ENCODE assay signal across 19 mouse cellular contexts in the genomic region with DNA sequence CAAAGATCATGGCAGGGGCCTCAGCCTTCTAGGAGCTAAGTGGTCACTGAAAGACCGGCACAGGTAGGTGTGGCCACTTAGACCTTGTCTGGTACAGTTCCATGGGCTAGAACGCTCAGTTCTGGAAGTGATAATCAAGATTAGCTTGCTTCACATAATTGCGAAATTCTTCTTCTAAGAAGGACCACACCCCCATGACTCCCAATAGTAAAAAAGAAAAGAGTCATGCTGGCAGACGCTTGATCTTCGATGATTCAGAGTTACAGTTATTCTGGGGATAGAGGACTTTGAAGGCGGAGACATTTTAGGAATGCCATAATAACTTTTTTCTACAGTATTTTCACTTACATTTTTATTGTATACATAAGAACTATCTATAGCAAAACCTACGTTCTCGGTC.
DNase-seq lines count a peak whose midpoint lies in the region; ATAC-seq and TF ChIP-seq lines count a peak whose summit lies in the region.
"Had no signal": no experiment of that assay in that cellular context is flagged by ENCODE, and none has a peak within 500 bp of the region (broad histone marks: within the 10 kb centered on the region; RNA-seq: fewer than 3 reads in every experiment).

No protein-coding gene starts in this region.

- no peaks in the 10 kb centered on the region for H3K27me3 ChIP-seq in stomach, postnatal 0 days (ENCODE audit: control insufficient read depth, insufficient read depth, low read length)
- H3K27me3 ChIP-seq: hindbrain, embryonic 12.5 days had no signal

- no peak overlapping the region for H3K4me2 ChIP-seq in stomach, postnatal 0 days (replicated peaks; ENCODE audit: low read depth)
- H3K4me2 ChIP-seq: forebrain, embryonic 12.5 days; heart, embryonic 15.5 days; hindbrain, embryonic 12.5 days; midbrain, embryonic 13.5 days had no signal

- TF ChIP-seq EP300 in stomach, postnatal 0 days (optimal IDR thresholded peaks at IDR 0.05): no peak

- H3K36me3 ChIP-seq in stomach, postnatal 0 days (ENCODE audit: control insufficient read depth, insufficient read depth, low read length): no peaks in the 10 kb centered on the region
- H3K36me3 ChIP-seq: forebrain, embryonic 12.5 days; heart, embryonic 15.5 days; hindbrain, embryonic 12.5 days; midbrain, embryonic 13.5 days had no signal

- WGBS in stomach, postnatal 0 days: 51% methylated on average over 8 of the region's 8 CpGs

- H3K9me3 ChIP-seq in stomach, postnatal 0 days (ENCODE audit: control insufficient read depth, low read length): no peaks in the 10 kb centered on the region
- H3K9me3 ChIP-seq: forebrain, embryonic 12.5 days; heart, embryonic 15.5 days; hindbrain, embryonic 12.5 days; midbrain, embryonic 13.5 days had no signal

- ATAC-seq in stomach, postnatal 0 days (ENCODE audit: low FRiP score, low TSS enrichment): 0 out of 2 replicates have a peak, but pooled peaks have one; percentile 28
- ATAC-seq: midbrain, embryonic 13.5 days had no signal

- peak; percentile 31 for DNase-seq in heart, adult 8-10 months (ENCODE audit: low spot score)
- no peak for DNase-seq in heart, postnatal 14 days
- DNase-seq in urinary bladder, postnatal 14 days (ENCODE audit: low spot score): peak; percentile 28
- no peak for DNase-seq in urinary bladder, adult 2 months (ENCODE audit: low spot score)
- DNase-seq in fibroblast of lung, adult 2 months (ENCODE audit: low read depth): peak; percentile 48
- DNase-seq in stomach, postnatal 0 days (ENCODE audit: low spot score): no peak
- no peak for DNase-seq in left cerebral cortex, postnatal 14 days (ENCODE audit: low spot score in 2 of 2)
- DNase-seq in spleen, adult 18-20 months: no peak
- DNase-seq: cerebellum, adult 8-10 months; kidney, adult 9 months; kidney, postnatal 25 days; left cerebral cortex, postnatal 4 days; liver; right cerebral cortex, postnatal 14 days; thymus, postnatal 25 days had no signal

- intact Hi-C loops in heart, postnatal 14 days (cut with DNase I): no loop called here
- intact Hi-C loops in left cerebral cortex, postnatal 14 days (cut with DNase I): loop anchor here (5.0 kb wide), 2 partner anchors 59 to 551 kb away; partner anchors contain the start of gene Maf

- no peak overlapping the region for H3K4me3 ChIP-seq in stomach, postnatal 0 days (ENCODE audit: low read depth, low read length)
- H3K4me3 ChIP-seq: forebrain, embryonic 12.5 days; heart, embryonic 15.5 days; hindbrain, embryonic 12.5 days; midbrain, embryonic 13.5 days had no signal

- TF ChIP-seq CTCF in stomach, postnatal 0 days (IDR thresholded peaks at IDR 0.05; ENCODE audit: low read depth): no peak

- H3K27ac ChIP-seq in stomach, postnatal 0 days (replicated peaks): no peak overlapping the region
- H3K27ac ChIP-seq: forebrain, embryonic 12.5 days; heart, embryonic 15.5 days; hindbrain, embryonic 12.5 days; midbrain, embryonic 13.5 days had no signal

- H3K4me1 ChIP-seq in stomach, postnatal 0 days (replicated peaks; ENCODE audit: control insufficient read depth, insufficient read depth): no peaks in the 10 kb centered on the region

- no peak overlapping the region for H3K9ac ChIP-seq in stomach, postnatal 0 days (ENCODE audit: low read length)
- H3K9ac ChIP-seq: forebrain, embryonic 12.5 days; heart, embryonic 15.5 days; hindbrain, embryonic 12.5 days; midbrain, embryonic 13.5 days had no signal

Comparison
In these comparisons a context has a peak if more than half of its experiments do, and no peak if none do; other contexts are left out.
1. DNase-seq: peak in heart, adult 8-10 months (single experiment), urinary bladder, postnatal 14 days (single experiment) and fibroblast of lung, adult 2 months (single experiment); none in heart, postnatal 14 days (0 of 2), urinary bladder, adult 2 months (single experiment), stomach, postnatal 0 days (single experiment), left cerebral cortex, postnatal 14 days (0 of 2) and spleen, adult 18-20 months (0 of 2).